ENCODE assay signal across 17 mouse cellular contexts in the genomic region with DNA sequence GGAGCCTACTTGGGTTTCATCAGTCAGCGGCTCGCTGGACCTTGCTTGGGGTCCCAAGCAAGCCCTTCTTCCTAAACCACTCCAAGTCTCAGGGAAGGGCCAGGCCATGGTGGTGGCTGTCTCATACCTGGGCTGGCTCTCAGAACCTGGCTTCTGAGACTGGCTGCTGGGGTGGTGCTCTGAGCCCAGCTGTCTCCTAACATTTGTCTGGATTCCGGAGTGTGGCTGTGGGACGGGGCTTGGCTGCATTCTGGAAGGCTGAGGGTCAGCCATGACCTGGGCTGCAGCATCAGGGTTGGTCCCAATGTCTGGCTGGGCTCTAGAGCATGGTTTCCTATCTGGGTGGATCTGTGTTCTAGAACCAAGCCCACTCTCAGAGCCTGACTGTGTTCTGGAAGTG. TPM values are rescaled to one million over a fixed set of nuclear protein-coding genes. Genes with fewer than 3 reads are reported as not detected.
DNase-seq lines count a peak whose midpoint lies in the region; ATAC-seq and TF ChIP-seq lines count a peak whose summit lies in the region.
"Had no signal": no experiment of that assay in that cellular context is flagged by ENCODE, and none has a peak within 500 bp of the region (broad histone marks: within the 10 kb centered on the region; RNA-seq: fewer than 3 reads in every experiment).

No protein-coding gene starts in this region.

- TF ChIP-seq CTCF in stomach, postnatal 0 days (IDR thresholded peaks at IDR 0.05; ENCODE audit: low read depth) = no peak

- H3K9me3 ChIP-seq in forebrain, embryonic 10.5 days = no peaks in the 10 kb centered on the region
- no peaks in the 10 kb centered on the region for H3K9me3 ChIP-seq in forebrain, embryonic 14.5 days (replicated peaks; ENCODE audit: control insufficient read depth, low read length)
- H3K9me3 ChIP-seq in kidney, embryonic 15.5 days (replicated peaks) = no peaks in the 10 kb centered on the region
- no peaks in the 10 kb centered on the region for H3K9me3 ChIP-seq in neural tube, embryonic 15.5 days (replicated peaks)
- no peaks in the 10 kb centered on the region for H3K9me3 ChIP-seq in stomach, postnatal 0 days (ENCODE audit: control insufficient read depth, low read length)
- H3K9me3 ChIP-seq: neural tube, embryonic 13.5 days had no signal

- H3K4me2 ChIP-seq in forebrain, embryonic 14.5 days (ENCODE audit: low read length) = no peak overlapping the region
- H3K4me2 ChIP-seq in kidney, embryonic 15.5 days = no peak overlapping the region
- no peak overlapping the region for H3K4me2 ChIP-seq in neural tube, embryonic 15.5 days
- no peak overlapping the region for H3K4me2 ChIP-seq in stomach, postnatal 0 days (replicated peaks; ENCODE audit: low read depth)
- H3K4me2 ChIP-seq: hindbrain, embryonic 14.5 days; neural tube, embryonic 13.5 days had no signal

- H3K27ac ChIP-seq in forebrain, embryonic 10.5 days = peak overlapping the region; percentile 80
- H3K27ac ChIP-seq in forebrain, embryonic 14.5 days (ENCODE audit: low read depth, low read length) = no peak overlapping the region
- peak overlapping the region; percentile 84 for H3K27ac ChIP-seq in kidney, embryonic 15.5 days
- H3K27ac ChIP-seq in neural tube, embryonic 15.5 days (replicated peaks) = 0 out of 2 replicates have a peak overlapping the region, but pooled peaks have one; percentile 9
- peak overlapping the region; percentile 82 for H3K27ac ChIP-seq in stomach, postnatal 0 days (replicated peaks)
- H3K27ac ChIP-seq: hindbrain, embryonic 14.5 days; left cerebral cortex, adult 2 months had no signal

- no peaks in the 10 kb centered on the region for H3K36me3 ChIP-seq in forebrain, embryonic 10.5 days (replicated peaks)
- no peaks in the 10 kb centered on the region for H3K36me3 ChIP-seq in forebrain, embryonic 14.5 days (ENCODE audit: control insufficient read depth, insufficient read depth, low read length)
- H3K36me3 ChIP-seq in kidney, embryonic 15.5 days = no peaks in the 10 kb centered on the region
- no peaks in the 10 kb centered on the region for H3K36me3 ChIP-seq in neural tube, embryonic 15.5 days
- H3K36me3 ChIP-seq in stomach, postnatal 0 days (ENCODE audit: control insufficient read depth, insufficient read depth, low read length) = no peaks in the 10 kb centered on the region
- H3K36me3 ChIP-seq: neural tube, embryonic 13.5 days had no signal

- no peak for DNase-seq in forebrain, embryonic 10.5 days (ENCODE audit: extremely low spot score, low spot score)
- DNase-seq in forebrain, embryonic 14.5 days (ENCODE audit: low spot score) = no peak
- DNase-seq in kidney, adult 11 months = no peak
- DNase-seq in neural tube, embryonic 10.5 days (ENCODE audit: extremely low spot score, low spot score) = no peak
- DNase-seq in stomach, postnatal 0 days (ENCODE audit: low spot score) = no peak
- no peak for DNase-seq in liver
- DNase-seq: kidney, adult 8-10 months; liver, postnatal 0 days; right cerebral cortex, postnatal 14 days had no signal

- 92% methylated on average over 4 of the region's 4 CpGs for WGBS in forebrain, embryonic 10.5 days
- 98% methylated on average over 4 of the region's 4 CpGs for WGBS in forebrain, embryonic 14.5 days
- WGBS in kidney, embryonic 15.5 days = 91% methylated on average over 4 of the region's 4 CpGs
- WGBS in neural tube, embryonic 15.5 days = 93% methylated on average over 4 of the region's 4 CpGs
- WGBS in stomach, postnatal 0 days = 89% methylated on average over 4 of the region's 4 CpGs

- peaks cover 85% of the 10 kb centered on the region for H3K27me3 ChIP-seq in forebrain, embryonic 10.5 days (ENCODE audit: poor library complexity, severe bottlenecking)
- H3K27me3 ChIP-seq in forebrain, embryonic 14.5 days (replicated peaks; ENCODE audit: control insufficient read depth, insufficient read depth, low read length) = peaks cover 17% of the 10 kb centered on the region
- peaks cover 42% of the 10 kb centered on the region for H3K27me3 ChIP-seq in kidney, embryonic 15.5 days
- H3K27me3 ChIP-seq in neural tube, embryonic 15.5 days (replicated peaks) = peaks cover 63% of the 10 kb centered on the region
- H3K27me3 ChIP-seq in stomach, postnatal 0 days (ENCODE audit: control insufficient read depth, insufficient read depth, low read length) = no peaks in the 10 kb centered on the region

- ATAC-seq in forebrain, embryonic 14.5 days = no peak
- ATAC-seq in kidney, embryonic 15.5 days (replicated peaks; ENCODE audit: low FRiP score) = no peak
- no peak for ATAC-seq in neural tube, embryonic 15.5 days (ENCODE audit: low FRiP score)
- no peak for ATAC-seq in stomach, postnatal 0 days (ENCODE audit: low FRiP score, low TSS enrichment)
- ATAC-seq: forebrain, embryonic 16.5 days; liver, postnatal 0 days had no signal

- no peak for TF ChIP-seq EP300 in stomach, postnatal 0 days (optimal IDR thresholded peaks at IDR 0.05)

- peaks cover 49% of the 10 kb centered on the region for H3K4me1 ChIP-seq in forebrain, embryonic 10.5 days
- H3K4me1 ChIP-seq in forebrain, embryonic 14.5 days (ENCODE audit: control insufficient read depth, insufficient read depth, low read length) = no peaks in the 10 kb centered on the region
- peaks cover 51% of the 10 kb centered on the region for H3K4me1 ChIP-seq in kidney, embryonic 15.5 days
- H3K4me1 ChIP-seq in neural tube, embryonic 15.5 days = peaks cover 8% of the 10 kb centered on the region; the same call in 1 of the 2 replicates
- H3K4me1 ChIP-seq in stomach, postnatal 0 days (replicated peaks; ENCODE audit: control insufficient read depth, insufficient read depth) = peaks cover 7% of the 10 kb centered on the region; the same call in 1 of the 2 replicates

- no peak overlapping the region for H3K4me3 ChIP-seq in forebrain, embryonic 10.5 days
- H3K4me3 ChIP-seq in forebrain, embryonic 14.5 days (ENCODE audit: low read depth, low read length) = no peak overlapping the region
- no peak overlapping the region for H3K4me3 ChIP-seq in kidney, embryonic 15.5 days (replicated peaks)
- H3K4me3 ChIP-seq in neural tube, embryonic 15.5 days (replicated peaks) = no peak overlapping the region
- H3K4me3 ChIP-seq in stomach, postnatal 0 days (ENCODE audit: low read depth, low read length) = no peak overlapping the region
- H3K4me3 ChIP-seq: erythroblast, embryonic 14.5 days; left cerebral cortex, adult 2 months; neural tube, embryonic 13.5 days had no signal

- no peak overlapping the region for H3K9ac ChIP-seq in forebrain, embryonic 14.5 days (ENCODE audit: low read length)
- no peak overlapping the region for H3K9ac ChIP-seq in kidney, embryonic 15.5 days
- no peak overlapping the region for H3K9ac ChIP-seq in neural tube, embryonic 15.5 days (replicated peaks)
- no peak overlapping the region for H3K9ac ChIP-seq in stomach, postnatal 0 days (ENCODE audit: low read length)
- H3K9ac ChIP-seq: hindbrain, embryonic 14.5 days; liver, postnatal 0 days; neural tube, embryonic 13.5 days had no signal

RNA-seq across cellular contexts. Expression of gene Gipc3, which starts 6.5 kb away (rescaled TPM):
- polyA plus RNA-seq in forebrain, embryonic 10.5 days (2016; fragmentation: Nextera tagmentation; extraction: Ambion mirVana) = not detected in 2 replicates
- polyA plus RNA-seq in forebrain, embryonic 14.5 days (2014; fragmentation: Nextera tagmentation; extraction: Ambion mirVana) = not detected in 2 replicates
- 0.08 TPM in 1 of 2 replicates, not detected in the other for polyA plus RNA-seq in kidney, embryonic 15.5 days (2015; fragmentation: Nextera tagmentation; extraction: Ambion mirVana)
- polyA plus RNA-seq in neural tube, embryonic 15.5 days (2015; fragmentation: Nextera tagmentation; extraction: Ambion mirVana) = not detected in 2 replicates
- 0.06 and 0.10 TPM in 2 replicates for polyA plus RNA-seq in stomach, postnatal 0 days (2015; fragmentation: Nextera tagmentation; extraction: Ambion mirVana)
- polyA plus RNA-seq: forebrain, embryonic 16.5 days; hindbrain, embryonic 14.5 days; limb, embryonic 11.5 days; neural tube, embryonic 13.5 days had no signal

RNA-seq across cellular contexts. Expression of gene Tbxa2r, which starts 8.0 kb away (rescaled TPM):
- polyA plus RNA-seq in forebrain, embryonic 10.5 days (2016; fragmentation: Nextera tagmentation; extraction: Ambion mirVana) = 2.4 and 3.0 TPM in 2 replicates
- polyA plus RNA-seq in forebrain, embryonic 14.5 days (2014; fragmentation: Nextera tagmentation; extraction: Ambion mirVana) = 2.9 and 4.1 TPM in 2 replicates
- polyA plus RNA-seq in kidney, embryonic 15.5 days (2015; fragmentation: Nextera tagmentation; extraction: Ambion mirVana) = 14.4 and 18.3 TPM in 2 replicates
- polyA plus RNA-seq in neural tube, embryonic 15.5 days (2015; fragmentation: Nextera tagmentation; extraction: Ambion mirVana) = 5.5 and 11.4 TPM in 2 replicates
- polyA plus RNA-seq in stomach, postnatal 0 days (2015; fragmentation: Nextera tagmentation; extraction: Ambion mirVana) = 19.7 and 20.2 TPM in 2 replicates

RNA-seq across cellular contexts. Expression of gene Hmg20b, which starts 13.7 kb away (rescaled TPM):
- polyA plus RNA-seq in forebrain, embryonic 10.5 days (2016; fragmentation: Nextera tagmentation; extraction: Ambion mirVana) = 101 and 108 TPM in 2 replicates
- 42.5 and 44.4 TPM in 2 replicates for polyA plus RNA-seq in forebrain, embryonic 14.5 days (2014; fragmentation: Nextera tagmentation; extraction: Ambion mirVana)
- 87.0 and 94.6 TPM in 2 replicates for polyA plus RNA-seq in kidney, embryonic 15.5 days (2015; fragmentation: Nextera tagmentation; extraction: Ambion mirVana)
- 31.0 and 48.9 TPM in 2 replicates for polyA plus RNA-seq in neural tube, embryonic 15.5 days (2015; fragmentation: Nextera tagmentation; extraction: Ambion mirVana)
- polyA plus RNA-seq in stomach, postnatal 0 days (2015; fragmentation: Nextera tagmentation; extraction: Ambion mirVana) = 72.2 and 77.9 TPM in 2 replicates

RNA-seq across cellular contexts. Expression of gene Cactin, which starts 15.7 kb away (rescaled TPM):
- polyA plus RNA-seq in forebrain, embryonic 10.5 days (2016; fragmentation: Nextera tagmentation; extraction: Ambion mirVana) = 56.0 and 56.7 TPM in 2 replicates
- 16.8 and 22.2 TPM in 2 replicates for polyA plus RNA-seq in forebrain, embryonic 14.5 days (2014; fragmentation: Nextera tagmentation; extraction: Ambion mirVana)
- 38.8 and 44.2 TPM in 2 replicates for polyA plus RNA-seq in kidney, embryonic 15.5 days (2015; fragmentation: Nextera tagmentation; extraction: Ambion mirVana)
- 27.8 and 34.0 TPM in 2 replicates for polyA plus RNA-seq in neural tube, embryonic 15.5 days (2015; fragmentation: Nextera tagmentation; extraction: Ambion mirVana)
- 16.2 and 16.6 TPM in 2 replicates for polyA plus RNA-seq in stomach, postnatal 0 days (2015; fragmentation: Nextera tagmentation; extraction: Ambion mirVana)

RNA-seq across cellular contexts. Expression of gene Mfsd12, which starts 20.7 kb away (rescaled TPM):
- 6.7 and 7.5 TPM in 2 replicates for polyA plus RNA-seq in forebrain, embryonic 10.5 days (2016; fragmentation: Nextera tagmentation; extraction: Ambion mirVana)
- polyA plus RNA-seq in forebrain, embryonic 14.5 days (2014; fragmentation: Nextera tagmentation; extraction: Ambion mirVana) = 4.1 and 4.9 TPM in 2 replicates
- 10.3 and 11.5 TPM in 2 replicates for polyA plus RNA-seq in kidney, embryonic 15.5 days (2015; fragmentation: Nextera tagmentation; extraction: Ambion mirVana)
- 22.9 and 29.4 TPM in 2 replicates for polyA plus RNA-seq in neural tube, embryonic 15.5 days (2015; fragmentation: Nextera tagmentation; extraction: Ambion mirVana)
- polyA plus RNA-seq in stomach, postnatal 0 days (2015; fragmentation: Nextera tagmentation; extraction: Ambion mirVana) = 7.4 and 7.9 TPM in 2 replicates
